ENCODE assay signal across 11 mouse cellular contexts in the genomic region with DNA sequence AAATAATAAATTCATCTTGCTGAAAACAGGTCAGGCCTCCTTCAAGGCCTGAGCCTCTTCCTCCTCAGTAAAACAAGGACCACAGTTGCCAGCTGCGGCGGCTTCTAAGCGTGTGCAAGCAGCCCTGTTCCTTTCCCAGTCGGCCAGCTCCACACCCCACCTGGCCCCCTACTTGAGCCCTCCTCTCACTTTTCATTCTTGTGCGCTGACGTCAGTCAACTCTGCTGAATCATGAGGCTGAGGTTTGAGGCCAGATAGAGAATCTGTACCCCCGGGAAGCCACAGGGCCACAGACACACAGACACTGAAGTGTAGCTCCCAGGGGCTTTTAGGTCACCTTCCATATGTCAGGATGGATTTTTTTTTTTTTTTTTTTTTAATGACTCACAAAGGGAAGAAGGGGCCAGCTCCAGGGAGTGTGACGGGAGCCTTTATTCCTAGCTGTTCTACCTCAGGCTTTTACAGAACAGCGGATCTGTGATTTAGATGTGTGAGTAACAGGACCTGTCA. TPM values are rescaled to one million over a fixed set of nuclear protein-coding genes. Genes with fewer than 3 reads are reported as not detected.
DNase-seq lines count a peak whose midpoint lies in the region; ATAC-seq and TF ChIP-seq lines count a peak whose summit lies in the region.
"Had no signal": no experiment of that assay in that cellular context is flagged by ENCODE, and none has a peak within 500 bp of the region (broad histone marks: within the 10 kb centered on the region; RNA-seq: fewer than 3 reads in every experiment).

No protein-coding gene starts in this region.

- no peaks in the 10 kb centered on the region for H3K27me3 ChIP-seq in lung, postnatal 0 days (replicated peaks; ENCODE audit: insufficient read depth, low read length)
- no peaks in the 10 kb centered on the region for H3K27me3 ChIP-seq in embryonic facial prominence, embryonic 14.5 days (replicated peaks; ENCODE audit: control insufficient read depth, insufficient read depth, low read length)
- H3K27me3 ChIP-seq in thymus, adult 2 months (ENCODE audit: control insufficient read depth, insufficient read depth, low read length): no peaks in the 10 kb centered on the region
- H3K27me3 ChIP-seq in forebrain, embryonic 15.5 days: peaks cover 15% of the 10 kb centered on the region; the same call in 1 of the 2 replicates

- ATAC-seq in lung, postnatal 0 days: no peak
- no peak for ATAC-seq in embryonic facial prominence, embryonic 14.5 days (ENCODE audit: low read depth)
- ATAC-seq in forebrain, embryonic 15.5 days (replicated peaks): no peak

- H3K36me3 ChIP-seq in lung, postnatal 0 days (ENCODE audit: insufficient read depth, low read length): no peaks in the 10 kb centered on the region
- H3K36me3 ChIP-seq in embryonic facial prominence, embryonic 14.5 days (ENCODE audit: control insufficient read depth, insufficient read depth, low read length): no peaks in the 10 kb centered on the region
- H3K36me3 ChIP-seq in thymus, adult 2 months (ENCODE audit: control insufficient read depth, insufficient read depth, low read length): peaks cover 25% of the 10 kb centered on the region
- H3K36me3 ChIP-seq in forebrain, embryonic 15.5 days: no peaks in the 10 kb centered on the region
- H3K36me3 ChIP-seq: neural tube, embryonic 12.5 days had no signal

- TF ChIP-seq POLR2A in thymus, adult 2 months (IDR thresholded peaks at IDR 0.05; ENCODE audit: control insufficient read depth, extremely low read depth, insufficient read depth, low read length, poor library complexity): no peak

- peaks cover 10% of the 10 kb centered on the region; the same call in 1 of the 2 replicates for H3K4me1 ChIP-seq in lung, postnatal 0 days (ENCODE audit: insufficient read depth, low read depth, low read length)
- peaks cover 39% of the 10 kb centered on the region for H3K4me1 ChIP-seq in embryonic facial prominence, embryonic 14.5 days (ENCODE audit: control insufficient read depth, insufficient read depth, low read length)
- H3K4me1 ChIP-seq in thymus, adult 2 months (replicated peaks; ENCODE audit: control insufficient read depth, insufficient read depth, low read length): peaks cover 40% of the 10 kb centered on the region
- H3K4me1 ChIP-seq in forebrain, embryonic 15.5 days: peaks cover 19% of the 10 kb centered on the region

- DNase-seq in embryo, embryonic 11.5 days (ENCODE audit: low read depth, low spot score): peak; percentile 24
- no peak for DNase-seq in embryo, embryonic 10.5 days (ENCODE audit: low spot score)
- DNase-seq in lung, postnatal 0 days (ENCODE audit: low spot score): peak; percentile 59
- no peak for DNase-seq in lung, postnatal 14 days
- peak; percentile 83 for DNase-seq in embryonic facial prominence, embryonic 14.5 days (ENCODE audit: low spot score)
- peak; percentile 61 for DNase-seq in thymus, adult 2 months
- no peak for DNase-seq in right cerebral cortex, postnatal 36 days (ENCODE audit: low spot score in 2 of 2)
- DNase-seq: kidney, postnatal 14 days had no signal

- no peak for TF ChIP-seq EP300 in lung, postnatal 0 days (IDR thresholded peaks at IDR 0.05)

- no peak overlapping the region for H3K27ac ChIP-seq in lung, postnatal 0 days (ENCODE audit: low read length)
- peak overlapping the region; percentile 74 for H3K27ac ChIP-seq in embryonic facial prominence, embryonic 14.5 days (replicated peaks; ENCODE audit: low read depth, low read length)
- H3K27ac ChIP-seq in thymus, adult 2 months (ENCODE audit: control insufficient read depth, insufficient read depth, low read length): peak overlapping the region; percentile 68
- H3K27ac ChIP-seq in forebrain, embryonic 15.5 days (replicated peaks): no peak overlapping the region
- H3K27ac ChIP-seq: liver, embryonic 14.5 days; neural tube, embryonic 12.5 days had no signal

- H3K9ac ChIP-seq in lung, postnatal 0 days (replicated peaks; ENCODE audit: low read depth): no peak overlapping the region
- H3K9ac ChIP-seq in embryonic facial prominence, embryonic 14.5 days (ENCODE audit: low read depth, low read length): peak overlapping the region; percentile 83; the same call in 1 of the 2 replicates
- no peak overlapping the region for H3K9ac ChIP-seq in forebrain, embryonic 15.5 days (replicated peaks)
- H3K9ac ChIP-seq: liver, embryonic 14.5 days; neural tube, embryonic 12.5 days had no signal

- WGBS in lung, postnatal 0 days: 62% methylated on average over 9 of the region's 9 CpGs
- 21% methylated on average over 9 of the region's 9 CpGs for WGBS in embryonic facial prominence, embryonic 14.5 days
- WGBS in thymus, adult 2 months: 17% methylated on average over 9 of the region's 9 CpGs
- 36% methylated on average over 9 of the region's 9 CpGs for WGBS in forebrain, embryonic 15.5 days

- no peak for TF ChIP-seq CTCF in lung, postnatal 0 days (IDR thresholded peaks at IDR 0.05)
- no peak for TF ChIP-seq CTCF in thymus, adult 2 months (IDR thresholded peaks at IDR 0.05; ENCODE audit: borderline replicate concordance, control insufficient read depth, extremely low read depth, insufficient read depth, low read length, poor library complexity)

- H3K9me3 ChIP-seq in lung, postnatal 0 days (ENCODE audit: low read length): no peaks in the 10 kb centered on the region
- no peaks in the 10 kb centered on the region for H3K9me3 ChIP-seq in embryonic facial prominence, embryonic 14.5 days (ENCODE audit: control insufficient read depth, low read length)
- no peaks in the 10 kb centered on the region for H3K9me3 ChIP-seq in forebrain, embryonic 15.5 days
- H3K9me3 ChIP-seq: neural tube, embryonic 12.5 days had no signal

- H3K4me2 ChIP-seq in lung, postnatal 0 days (replicated peaks; ENCODE audit: low read depth, low read length): no peak overlapping the region
- H3K4me2 ChIP-seq in embryonic facial prominence, embryonic 14.5 days (ENCODE audit: low read depth, low read length): peak overlapping the region; percentile 91
- no peak overlapping the region for H3K4me2 ChIP-seq in forebrain, embryonic 15.5 days (replicated peaks)
- H3K4me2 ChIP-seq: neural tube, embryonic 12.5 days had no signal

- H3K4me3 ChIP-seq in lung, postnatal 0 days (ENCODE audit: low read depth, low read length): no peak overlapping the region
- no peak overlapping the region for H3K4me3 ChIP-seq in embryonic facial prominence, embryonic 14.5 days (ENCODE audit: low read depth, low read length)
- peak overlapping the region; percentile 69 for H3K4me3 ChIP-seq in thymus, adult 2 months (ENCODE audit: control insufficient read depth, insufficient read depth, low read length)
- H3K4me3 ChIP-seq in forebrain, embryonic 15.5 days: no peak overlapping the region
- H3K4me3 ChIP-seq: neural tube, embryonic 12.5 days had no signal

RNA-seq across cellular contexts. Expression of gene Socs1, which starts 3.4 kb away (rescaled TPM):
- polyA plus RNA-seq in lung, postnatal 0 days (2015; fragmentation: Nextera tagmentation; extraction: Ambion mirVana): 9.0 and 13.4 TPM in 2 replicates
- 10.8 and 11.4 TPM in 2 replicates for polyA plus RNA-seq in embryonic facial prominence, embryonic 14.5 days (2014; fragmentation: Nextera tagmentation; extraction: Ambion mirVana)
- polyA plus RNA-seq in thymus, adult 2 months (2012; rRNA removed): 279 and 377 TPM in 2 replicates
- 1.7 and 2.1 TPM in 2 replicates for polyA plus RNA-seq in forebrain, embryonic 15.5 days (2015; fragmentation: Nextera tagmentation; extraction: Ambion mirVana)

RNA-seq across cellular contexts. Expression of gene Tnp2, which starts 6.5 kb away (rescaled TPM):
- not detected in 2 replicates for polyA plus RNA-seq in lung, postnatal 0 days (2015; fragmentation: Nextera tagmentation; extraction: Ambion mirVana)
- polyA plus RNA-seq in embryonic facial prominence, embryonic 14.5 days (2014; fragmentation: Nextera tagmentation; extraction: Ambion mirVana): not detected in 2 replicates
- 2.7 and 14.2 TPM in 2 replicates for polyA plus RNA-seq in thymus, adult 2 months (2012; rRNA removed)
- polyA plus RNA-seq in forebrain, embryonic 15.5 days (2015; fragmentation: Nextera tagmentation; extraction: Ambion mirVana): not detected in 2 replicates
- polyA plus RNA-seq: liver, embryonic 14.5 days; neural tube, embryonic 12.5 days had no signal

RNA-seq across cellular contexts. Expression of gene Prm3, which starts 8.8 kb away (rescaled TPM):
- polyA plus RNA-seq in lung, postnatal 0 days (2015; fragmentation: Nextera tagmentation; extraction: Ambion mirVana): not detected in 2 replicates
- polyA plus RNA-seq in embryonic facial prominence, embryonic 14.5 days (2014; fragmentation: Nextera tagmentation; extraction: Ambion mirVana): not detected in 2 replicates
- not detected in 2 replicates for polyA plus RNA-seq in thymus, adult 2 months (2012; rRNA removed)
- not detected in 2 replicates for polyA plus RNA-seq in forebrain, embryonic 15.5 days (2015; fragmentation: Nextera tagmentation; extraction: Ambion mirVana)
- polyA plus RNA-seq: liver, embryonic 14.5 days; neural tube, embryonic 12.5 days had no signal

RNA-seq across cellular contexts. Expression of gene Prm2, which starts 14.0 kb away (rescaled TPM):
- polyA plus RNA-seq in lung, postnatal 0 days (2015; fragmentation: Nextera tagmentation; extraction: Ambion mirVana): not detected in 2 replicates
- not detected in 2 replicates for polyA plus RNA-seq in embryonic facial prominence, embryonic 14.5 days (2014; fragmentation: Nextera tagmentation; extraction: Ambion mirVana)
- polyA plus RNA-seq in thymus, adult 2 months (2012; rRNA removed): 0.50 and 7.0 TPM in 2 replicates
- polyA plus RNA-seq in forebrain, embryonic 15.5 days (2015; fragmentation: Nextera tagmentation; extraction: Ambion mirVana): not detected in 2 replicates
- polyA plus RNA-seq: liver, embryonic 14.5 days; neural tube, embryonic 12.5 days had no signal

RNA-seq across cellular contexts. Expression of gene Prm1, which starts 23.7 kb away (rescaled TPM):
- not detected in 2 replicates for polyA plus RNA-seq in lung, postnatal 0 days (2015; fragmentation: Nextera tagmentation; extraction: Ambion mirVana)
- not detected in 2 replicates for polyA plus RNA-seq in embryonic facial prominence, embryonic 14.5 days (2014; fragmentation: Nextera tagmentation; extraction: Ambion mirVana)
- polyA plus RNA-seq in thymus, adult 2 months (2012; rRNA removed): 0.96 and 6.1 TPM in 2 replicates
- polyA plus RNA-seq in forebrain, embryonic 15.5 days (2015; fragmentation: Nextera tagmentation; extraction: Ambion mirVana): not detected in 2 replicates
- polyA plus RNA-seq: liver, embryonic 14.5 days; neural tube, embryonic 12.5 days had no signal

Comparison
In these comparisons a context has a peak if more than half of its experiments do, and no peak if none do; other contexts are left out.
1. DNase-seq: peak in embryo, embryonic 11.5 days (single experiment), lung, postnatal 0 days (single experiment), embryonic facial prominence, embryonic 14.5 days (single experiment) and thymus, adult 2 months (single experiment); none in embryo, embryonic 10.5 days (single experiment), lung, postnatal 14 days (single experiment) and right cerebral cortex, postnatal 36 days (0 of 2).
2. H3K27ac ChIP-seq: peak in embryonic facial prominence, embryonic 14.5 days (single experiment) and thymus, adult 2 months (single experiment); none in lung, postnatal 0 days (single experiment) and forebrain, embryonic 15.5 days (single experiment).
3. RNA of gene Socs1, which starts 3.4 kb away (polyA plus RNA-seq): 279 to 377 TPM in thymus, adult 2 months; 10.8 to 11.4 TPM in embryonic facial prominence, embryonic 14.5 days, 9.0 to 13.4 TPM in lung, postnatal 0 days and 1.7 to 2.1 TPM in forebrain, embryonic 15.5 days; every median in the first group is over 10 times any median in the second.